Mouse (Mus musculus) adrenal gland, postnatal 14 days (tissue): ENCODE data around the gene Prc1. TPM values are rescaled to one million over a fixed set of nuclear protein-coding genes. Genes with fewer than 3 reads are reported as not detected.

Experiments
- DNase-seq: peaks from one replicate; pipeline ENCODE4 v3.0.0; 2021; ENCODE audit warnings: mixed read lengths
- total RNA-seq: library from RNA; stranded (reverse); gene quantifications from 2 replicates; pipeline ENCODE4 v1.2.3, GENCODE M21; 2021

Prc1 gene
- total RNA-seq, 1 experiment from 2014 or later = 31.8 TPM

GRCm38 (mm10) chr7:80334848-80335247, 40.6 kb downstream of the Prc1 start:
- no peak for DNase-seq

GRCm38 (mm10) chr7:80336932-80337331, 42.7 kb downstream of the Prc1 start:
- no peak for DNase-seq

- DNase-seq = peak; percentile 54
Observed at GRCm38 (mm10) chr7:80339371-80339770, 45.1 kb downstream of the Prc1 start.

GRCm38 (mm10) chr7:80339793-80340628, 45.8 kb downstream of the Prc1 start:
- DNase-seq = peak; percentile 98

GRCm38 (mm10) chr7:80340793-80341192, 46.5 kb downstream of the Prc1 start, which contains the start of gene Unc45a:
TSS of gene Unc45a (minus strand) at chr7:80341005.
- peak; percentile 86 for DNase-seq

GRCm38 (mm10) chr7:80341793-80342192, 47.5 kb downstream of the Prc1 start:
- no peak for DNase-seq

- peak; percentile 96 for DNase-seq
Observed at GRCm38 (mm10) chr7:80342858-80343257, 48.6 kb downstream of the Prc1 start, which contains the start of gene Hddc3. TSS of gene Hddc3 (plus strand) at chr7:80343104.

DNA sequence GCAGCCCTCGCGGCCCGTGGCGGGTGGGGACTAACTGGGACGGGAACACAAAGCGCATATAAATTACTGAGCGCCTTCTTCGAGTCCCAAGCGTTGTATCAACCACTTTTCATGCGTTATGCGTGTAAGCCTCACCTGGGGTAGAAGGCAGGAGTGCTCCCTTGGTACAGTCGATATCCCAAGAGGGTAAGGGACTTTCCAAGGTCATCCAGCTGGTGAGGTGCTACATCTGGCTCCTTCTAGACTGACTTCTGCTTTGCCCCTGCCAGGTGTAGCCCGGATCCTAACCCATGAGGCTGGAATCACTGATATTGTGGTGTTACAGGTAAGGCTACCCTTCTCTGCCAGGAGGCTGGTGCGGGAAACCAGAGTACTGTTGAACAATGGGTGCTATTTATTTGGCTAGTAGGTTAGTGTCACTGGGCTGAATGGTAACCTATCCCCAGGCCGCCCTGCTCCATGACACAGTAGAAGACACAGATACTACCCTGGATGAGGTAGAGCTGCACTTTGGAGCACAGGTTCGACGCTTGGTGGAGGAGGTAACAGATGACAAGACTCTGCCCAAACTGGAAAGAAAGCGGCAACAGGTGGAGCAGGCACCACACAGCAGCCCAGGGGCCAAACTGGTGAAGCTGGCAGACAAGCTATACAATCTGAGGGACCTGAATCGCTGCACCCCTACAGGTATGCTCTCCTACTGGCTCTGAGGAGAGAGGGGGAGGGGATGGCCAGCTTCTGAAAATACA, 49.2 kb downstream of the Prc1 start:
- no peak for DNase-seq

DNA sequence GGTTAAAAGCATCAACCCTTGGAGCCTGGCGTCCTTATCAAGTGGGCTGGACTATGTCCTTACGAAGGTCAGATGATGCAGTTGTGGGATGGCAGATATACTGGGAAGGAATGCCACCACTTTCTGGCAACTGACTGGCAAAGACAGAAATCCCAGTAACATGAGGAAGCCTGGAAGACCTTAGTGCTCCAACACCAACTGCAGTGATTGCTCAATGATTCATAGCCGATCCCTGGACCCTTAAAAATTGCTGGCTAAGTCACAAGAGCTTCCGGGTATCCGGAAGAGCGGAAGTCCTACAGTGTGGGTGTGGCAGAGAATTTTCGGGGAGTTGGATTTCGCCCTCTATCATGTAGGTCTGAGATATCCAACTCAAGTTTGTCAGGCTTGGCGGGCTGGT, 51.9 kb downstream of the Prc1 start:
- no peak for DNase-seq

DNA sequence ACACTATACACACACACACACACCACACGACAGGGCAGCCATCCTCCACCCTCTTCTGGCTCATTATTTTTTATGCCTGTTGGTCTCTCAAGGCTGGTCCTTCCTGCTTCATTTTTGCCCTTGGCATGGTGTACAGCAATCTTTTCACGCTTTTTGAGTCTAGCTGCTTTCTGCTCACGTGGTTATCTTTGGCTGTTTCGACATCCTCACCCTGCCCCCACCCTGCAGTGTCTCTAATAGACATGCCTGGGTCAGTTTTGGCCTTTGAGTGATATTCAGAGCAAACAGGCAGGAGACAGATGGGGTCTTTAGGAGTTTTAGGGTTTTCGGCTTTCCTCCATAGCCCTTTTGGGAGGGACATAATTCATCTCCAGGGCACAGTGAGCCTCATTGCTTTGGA, 52.6 kb downstream of the Prc1 start:
- DNase-seq = peak; percentile 59

- no peak for DNase-seq
Observed at GRCm38 (mm10) chr7:80347670-80348586, 53.7 kb downstream of the Prc1 start.

GRCm38 (mm10) chr7:80350808-80351207, 56.6 kb downstream of the Prc1 start:
- no peak for DNase-seq

DNA sequence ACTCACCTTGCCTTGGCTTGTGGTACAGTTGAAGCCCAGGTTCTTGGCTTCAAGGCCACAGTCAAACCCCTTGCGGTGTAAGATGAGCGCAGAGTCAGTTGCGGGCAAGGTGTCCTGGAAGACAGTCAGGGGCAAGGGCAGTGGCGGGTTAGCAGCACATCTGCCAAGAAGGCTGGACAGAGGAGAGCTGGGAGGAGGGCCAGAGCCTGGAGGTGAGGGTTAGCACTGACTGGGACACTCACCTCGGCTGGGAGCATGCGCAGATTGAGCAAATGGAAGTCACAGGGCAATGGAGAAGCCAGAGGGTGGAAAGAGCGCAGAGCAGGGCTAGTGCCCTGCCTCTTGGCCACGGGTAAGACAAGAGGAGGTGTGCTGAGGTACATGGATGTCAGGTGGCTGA, 58.7 kb downstream of the Prc1 start:
- peak; percentile 55 for DNase-seq

DNA sequence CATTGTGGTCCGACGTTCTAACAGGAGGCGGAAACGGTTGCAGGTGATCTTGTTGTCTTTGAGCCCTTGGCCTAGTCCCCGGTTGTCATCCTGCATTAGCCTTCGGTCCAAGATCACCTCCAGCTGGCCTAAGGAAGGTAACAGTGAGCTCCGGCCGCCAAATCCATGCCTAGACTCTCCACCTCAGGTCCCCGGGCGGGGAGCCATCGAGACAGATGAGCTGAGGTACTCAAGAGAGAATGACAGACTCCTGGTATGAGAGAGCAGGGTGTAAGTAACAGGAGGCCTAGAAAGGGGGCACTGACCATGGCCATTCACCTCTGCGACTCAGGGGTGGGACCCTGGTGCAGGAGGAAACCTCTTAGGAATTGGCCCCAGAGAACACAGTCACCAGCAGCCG, 62.1 kb downstream of the Prc1 start:
- no peak for DNase-seq

GRCm38 (mm10) chr7:80357156-80357555, 62.9 kb downstream of the Prc1 start:
- DNase-seq = peak; percentile 67

GRCm38 (mm10) chr7:80358039-80358438, 63.8 kb downstream of the Prc1 start:
- no peak for DNase-seq

DNA sequence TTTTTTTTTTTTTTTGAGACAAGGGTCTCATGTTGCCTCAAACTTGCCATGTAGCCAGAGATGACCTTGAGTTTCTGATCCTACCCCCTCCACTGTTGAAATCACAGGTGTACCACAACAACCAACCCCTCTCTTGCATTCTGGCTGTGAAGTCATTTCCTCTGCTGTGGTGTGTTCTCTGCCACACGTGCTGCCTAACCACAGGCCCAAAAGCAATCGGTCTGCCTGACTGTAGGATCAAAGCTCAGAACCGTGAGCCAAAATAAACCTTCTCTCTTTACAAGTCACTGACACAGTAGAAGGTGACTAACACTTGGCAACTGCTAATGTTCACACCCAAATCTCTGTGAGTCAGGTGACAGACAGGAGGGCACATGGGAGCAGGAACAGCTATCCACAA, 66.2 kb downstream of the Prc1 start:
- DNase-seq = no peak

GRCm38 (mm10) chr7:80365759-80366158, 71.5 kb downstream of the Prc1 start:
- DNase-seq = peak; percentile 83
